Mouse (Mus musculus): ENCODE measurements at regions not wholly inside any gene's neighbourhood (a gene's known extent, or its start where the extent isn't known, plus 50 kb on each side); places are given as distances from the start of the nearest gene placed in this dataset.
A peak's percentile ranks its signal among the peaks of the same experiment; 100 is the strongest.

DNA sequence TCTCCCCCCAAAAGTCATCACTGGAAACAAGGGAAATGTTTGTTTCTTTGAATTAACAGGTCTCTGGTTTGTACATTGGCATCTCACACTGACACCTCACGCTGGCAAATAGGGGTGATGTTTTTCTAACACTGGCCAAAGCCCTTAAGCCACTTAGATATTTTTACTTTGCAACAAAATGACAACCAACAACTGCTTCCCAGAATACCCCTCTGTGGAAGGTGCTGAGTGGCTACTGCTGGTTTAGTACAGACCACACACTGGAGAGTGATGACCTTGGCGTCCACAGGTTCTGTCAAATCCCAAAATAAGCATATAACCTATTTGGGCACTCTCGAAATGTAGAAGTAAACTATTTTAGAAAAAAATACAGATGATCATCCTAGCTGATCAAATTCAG is 163.3 kb downstream of the Gm11361 start:
- peaks cover 0 to 2% of the 10 kb centered on the region in 2 experiments; a peak in 1 of 4 replicates for H3K4me1 ChIP-seq (ENCODE audit: control insufficient read depth in 2 of 2, insufficient read depth in 2 of 2, low read length in 2 of 2, poor library complexity in 1 of 2)
- no peak for TF ChIP-seq CHD2 (IDR thresholded peaks at IDR 0.05; ENCODE audit: low read depth, low read length)
- no peak for TF ChIP-seq MAFK (IDR thresholded peaks at IDR 0.05; ENCODE audit: insufficient read depth, low read depth, low read length)
- no peak for TF ChIP-seq ZNF384 (IDR thresholded peaks at IDR 0.05; ENCODE audit: low read depth, low read length)
- no peak for TF ChIP-seq ZC3H11A (IDR thresholded peaks at IDR 0.05; ENCODE audit: borderline replicate concordance, low read depth, low read length)
- TF ChIP-seq HCFC1 (IDR thresholded peaks at IDR 0.05; ENCODE audit: borderline replicate concordance, insufficient read depth, low read length): no peak
- no peak for DNase-seq (ENCODE audit: low read depth, low spot score)
- H3K27ac ChIP-seq (ENCODE audit: insufficient read depth, low read depth, low read length, poor library complexity, severe bottlenecking): no peak overlapping the region
- H3K9ac ChIP-seq (ENCODE audit: insufficient read depth, low read depth, low read length, poor library complexity, severe bottlenecking): no peak overlapping the region
- H3K4me3 ChIP-seq (ENCODE audit: insufficient read depth in 1 of 2, low read depth in 1 of 2, low read length in 2 of 2, poor library complexity in 1 of 2, severe bottlenecking in 1 of 2): no peak overlapping the region
- in situ Hi-C loops (cut with MboI; ENCODE audit: low sequenced_read_pairs in 2 of 2, unreplicated experiment in 2 of 2): no loop called here
- no peaks in the 10 kb centered on the region for H3K36me3 ChIP-seq (ENCODE audit: control insufficient read depth, insufficient read depth, low read length, poor library complexity, severe bottlenecking)
- H3K9me3 ChIP-seq (ENCODE audit: control insufficient read depth, insufficient read depth, low read depth, low read length): no peaks in the 10 kb centered on the region

DNA sequence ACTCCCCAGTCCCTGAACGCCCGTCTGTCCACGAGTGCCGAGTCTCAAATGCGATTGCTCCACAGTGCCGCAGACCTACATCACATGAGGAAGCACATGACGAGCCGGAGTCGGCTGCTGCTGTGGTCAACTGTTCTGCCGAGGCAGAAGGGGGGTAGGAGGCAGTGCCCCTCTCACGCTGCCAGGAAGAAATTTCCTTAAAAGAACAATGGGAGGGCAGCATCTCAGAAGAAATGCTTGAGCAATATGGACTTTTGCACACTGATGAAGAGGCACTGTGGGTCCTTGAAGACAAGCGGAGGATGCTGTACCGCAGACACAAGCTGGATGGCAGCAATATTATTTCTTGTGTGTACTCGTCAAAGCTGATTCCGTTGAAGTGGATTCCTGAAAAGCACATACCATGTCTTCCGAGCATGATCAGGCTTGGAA is 162.6 kb downstream of the Gm11361 start:
- H3K4me3 ChIP-seq (ENCODE audit: insufficient read depth in 1 of 2, low read depth in 1 of 2, low read length in 2 of 2, poor library complexity in 1 of 2, severe bottlenecking in 1 of 2): peak overlapping the region in 1 of 2 experiments; percentile 3; a peak in 1 of 4 replicates
- TF ChIP-seq MAFK (IDR thresholded peaks at IDR 0.05; ENCODE audit: insufficient read depth, low read depth, low read length) (no peak), HCFC1 (IDR thresholded peaks at IDR 0.05; ENCODE audit: borderline replicate concordance, insufficient read depth, low read length) (no peak), CHD2 (IDR thresholded peaks at IDR 0.05; ENCODE audit: low read depth, low read length) (no peak), ZC3H11A (IDR thresholded peaks at IDR 0.05; ENCODE audit: borderline replicate concordance, low read depth, low read length) (no peak), ZNF384 (IDR thresholded peaks at IDR 0.05; ENCODE audit: low read depth, low read length) (no peak)
- H3K27ac ChIP-seq (ENCODE audit: insufficient read depth, low read depth, low read length, poor library complexity, severe bottlenecking): no peak overlapping the region
- H3K4me1 ChIP-seq (ENCODE audit: control insufficient read depth in 2 of 2, insufficient read depth in 2 of 2, low read length in 2 of 2, poor library complexity in 1 of 2): peaks cover 0 to 2% of the 10 kb centered on the region in 2 experiments; a peak in 1 of 4 replicates
- in situ Hi-C loops (cut with MboI; ENCODE audit: low sequenced_read_pairs in 2 of 2, unreplicated experiment in 2 of 2): no loop called here
- no peak for DNase-seq (ENCODE audit: low read depth, low spot score)
- H3K9me3 ChIP-seq (ENCODE audit: control insufficient read depth, insufficient read depth, low read depth, low read length): no peaks in the 10 kb centered on the region
- no peak overlapping the region for H3K9ac ChIP-seq (ENCODE audit: insufficient read depth, low read depth, low read length, poor library complexity, severe bottlenecking)
- H3K36me3 ChIP-seq (ENCODE audit: control insufficient read depth, insufficient read depth, low read length, poor library complexity, severe bottlenecking): no peaks in the 10 kb centered on the region

DNA sequence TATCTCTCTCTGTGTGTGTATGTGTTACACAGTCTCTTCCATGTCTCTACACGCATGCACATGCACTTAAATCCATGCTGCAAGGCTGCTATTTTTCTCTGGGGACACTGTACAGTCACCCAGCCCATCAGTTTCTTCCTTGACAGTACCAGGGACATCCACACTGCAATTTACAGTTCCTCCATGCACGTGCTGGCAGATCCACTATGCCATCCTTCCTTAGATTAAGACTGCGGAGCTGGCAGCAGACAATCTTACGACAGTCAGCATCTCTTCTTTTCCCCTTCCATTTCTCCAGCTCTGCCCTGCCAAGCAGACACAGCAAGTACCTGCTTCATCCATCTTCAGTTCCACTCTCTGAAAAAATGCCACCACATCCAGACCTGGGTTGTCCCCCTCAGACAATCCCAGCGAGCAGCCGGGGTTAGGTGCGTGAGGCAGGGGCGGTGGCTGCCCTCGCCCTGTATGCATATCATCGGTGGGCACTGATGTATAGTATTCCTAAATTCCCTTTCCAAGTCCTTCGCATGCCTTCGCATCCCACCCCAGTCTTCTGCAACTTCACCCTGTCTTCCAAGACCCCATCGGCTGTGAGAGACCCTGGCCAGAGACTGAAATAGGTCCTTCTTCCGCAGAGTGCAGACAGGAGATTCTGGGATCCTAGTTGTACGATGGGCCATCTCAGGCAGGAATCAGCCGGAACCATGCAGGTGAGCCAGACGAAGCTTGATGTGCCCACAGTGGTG is 161.8 kb downstream of the Gm11361 start:
- Histone ChIP-seq H3K27ac (ENCODE audit: insufficient read depth, low read depth, low read length, poor library complexity, severe bottlenecking) (no peak overlapping the region), H3K4me1 (ENCODE audit: control insufficient read depth in 2 of 2, insufficient read depth in 2 of 2, low read length in 2 of 2, poor library complexity in 1 of 2) (peaks cover 0 to 2% of the 10 kb centered on the region in 2 experiments; a peak in 1 of 4 replicates), H3K36me3 (ENCODE audit: control insufficient read depth, insufficient read depth, low read length, poor library complexity, severe bottlenecking) (no peaks in the 10 kb centered on the region), H3K9me3 (ENCODE audit: control insufficient read depth, insufficient read depth, low read depth, low read length) (no peaks in the 10 kb centered on the region), H3K4me3 (ENCODE audit: insufficient read depth in 1 of 2, low read depth in 1 of 2, low read length in 2 of 2, poor library complexity in 1 of 2, severe bottlenecking in 1 of 2) (no peak overlapping the region), H3K9ac (ENCODE audit: insufficient read depth, low read depth, low read length, poor library complexity, severe bottlenecking) (no peak overlapping the region)
- DNase-seq (ENCODE audit: low read depth, low spot score): no peak
- no peak for TF ChIP-seq ZNF384 (IDR thresholded peaks at IDR 0.05; ENCODE audit: low read depth, low read length)
- in situ Hi-C loops (cut with MboI; ENCODE audit: low sequenced_read_pairs in 2 of 2, unreplicated experiment in 2 of 2): no loop called here

DNA sequence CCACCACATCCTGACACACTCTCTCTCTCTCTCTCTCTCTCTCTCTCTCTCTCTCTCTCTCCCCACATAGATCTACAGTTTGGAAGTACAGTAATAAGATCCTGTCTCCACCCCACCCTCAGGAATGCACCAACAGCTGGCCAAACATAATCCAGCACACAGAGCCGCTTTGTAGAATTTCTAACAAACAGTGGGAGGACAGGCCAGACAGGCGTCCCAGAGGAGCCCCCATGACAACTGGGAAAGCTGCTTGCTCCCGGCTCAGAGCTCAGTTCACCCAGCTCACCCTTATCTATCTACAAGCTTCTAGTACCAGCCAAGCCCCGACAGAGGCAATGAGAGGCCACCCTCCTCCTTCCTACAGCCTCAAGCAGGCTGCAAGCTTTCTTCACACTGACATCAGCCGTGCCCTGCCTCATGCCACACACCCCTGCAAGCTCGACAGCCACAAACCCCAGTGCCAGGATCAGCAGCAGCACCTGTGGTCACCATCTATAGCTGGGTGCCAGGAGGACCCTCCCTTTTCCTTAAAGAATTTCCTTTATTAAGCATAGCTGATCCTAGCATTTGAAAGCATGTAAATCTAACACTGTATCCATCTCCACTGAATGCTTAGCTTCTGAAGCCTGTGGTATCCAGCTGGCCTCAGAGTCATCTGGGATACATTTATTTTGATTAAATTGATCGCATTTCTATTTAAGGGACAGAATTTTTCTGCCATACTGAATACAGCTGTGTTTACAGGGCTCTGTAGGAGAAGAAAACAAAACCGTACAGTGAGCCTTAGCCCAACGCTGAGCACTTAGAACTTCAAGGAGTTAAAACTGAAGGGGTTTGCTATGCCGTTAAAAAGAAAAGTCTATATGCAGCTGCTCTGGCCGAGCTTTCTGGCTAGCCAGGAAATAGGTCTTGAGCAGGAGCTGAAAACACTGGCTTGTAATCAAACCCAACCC is 160.9 kb downstream of the Gm11361 start:
- H3K36me3 ChIP-seq (ENCODE audit: control insufficient read depth, insufficient read depth, low read length, poor library complexity, severe bottlenecking): no peaks in the 10 kb centered on the region
- H3K27ac ChIP-seq (ENCODE audit: insufficient read depth, low read depth, low read length, poor library complexity, severe bottlenecking): no peak overlapping the region; the same call in 1 of the 2 replicates
- TF ChIP-seq HCFC1 (IDR thresholded peaks at IDR 0.05; ENCODE audit: borderline replicate concordance, insufficient read depth, low read length): no peak
- TF ChIP-seq MAFK (IDR thresholded peaks at IDR 0.05; ENCODE audit: insufficient read depth, low read depth, low read length): no peak
- no peak for TF ChIP-seq ZNF384 (IDR thresholded peaks at IDR 0.05; ENCODE audit: low read depth, low read length)
- no peak for TF ChIP-seq CHD2 (IDR thresholded peaks at IDR 0.05; ENCODE audit: low read depth, low read length)
- TF ChIP-seq ZC3H11A (IDR thresholded peaks at IDR 0.05; ENCODE audit: borderline replicate concordance, low read depth, low read length): no peak
- no peaks in the 10 kb centered on the region for H3K9me3 ChIP-seq (ENCODE audit: control insufficient read depth, insufficient read depth, low read depth, low read length)
- no peak overlapping the region for H3K4me3 ChIP-seq (ENCODE audit: insufficient read depth in 1 of 2, low read depth in 1 of 2, low read length in 2 of 2, poor library complexity in 1 of 2, severe bottlenecking in 1 of 2)
- no peak for DNase-seq (ENCODE audit: low read depth, low spot score)
- peaks cover 0 to 2% of the 10 kb centered on the region in 2 experiments; a peak in 1 of 4 replicates for H3K4me1 ChIP-seq (ENCODE audit: control insufficient read depth in 2 of 2, insufficient read depth in 2 of 2, low read length in 2 of 2, poor library complexity in 1 of 2)
- H3K9ac ChIP-seq (ENCODE audit: insufficient read depth, low read depth, low read length, poor library complexity, severe bottlenecking): no peak overlapping the region
- in situ Hi-C loops (cut with MboI; ENCODE audit: low sequenced_read_pairs in 2 of 2, unreplicated experiment in 2 of 2): no loop called here

Measured in ES-E14 (cell line).